Mouse (Mus musculus) liver, postnatal 0 days (tissue): Measurements from ENCODE around the gene Pspn.

Experiments
- CTCF ChIP-seq: sonication (generic); IDR thresholded peaks from 2 replicates; pipeline ENCODE4 v1.5.1; 2016; ENCODE audit warnings: antibody characterized with exemption, low read depth
- EP300 ChIP-seq: IDR thresholded peaks from 2 replicates; pipeline ENCODE4 v1.6.1; 2016; ENCODE audit warnings: antibody characterized with exemption, low read depth, mild to moderate bottlenecking

GRCm38 (mm10) chr17:56950915-56951314 lies 48.9 kb downstream of the Pspn start:
- no peak for TF ChIP-seq EP300
- peak; percentile 89 for TF ChIP-seq CTCF
